Mouse (Mus musculus): ENCODE results near the gene Phlda1.
A peak's percentile ranks its signal among the peaks of the same experiment; 100 is the strongest.

Phlda1 gene

DNA sequence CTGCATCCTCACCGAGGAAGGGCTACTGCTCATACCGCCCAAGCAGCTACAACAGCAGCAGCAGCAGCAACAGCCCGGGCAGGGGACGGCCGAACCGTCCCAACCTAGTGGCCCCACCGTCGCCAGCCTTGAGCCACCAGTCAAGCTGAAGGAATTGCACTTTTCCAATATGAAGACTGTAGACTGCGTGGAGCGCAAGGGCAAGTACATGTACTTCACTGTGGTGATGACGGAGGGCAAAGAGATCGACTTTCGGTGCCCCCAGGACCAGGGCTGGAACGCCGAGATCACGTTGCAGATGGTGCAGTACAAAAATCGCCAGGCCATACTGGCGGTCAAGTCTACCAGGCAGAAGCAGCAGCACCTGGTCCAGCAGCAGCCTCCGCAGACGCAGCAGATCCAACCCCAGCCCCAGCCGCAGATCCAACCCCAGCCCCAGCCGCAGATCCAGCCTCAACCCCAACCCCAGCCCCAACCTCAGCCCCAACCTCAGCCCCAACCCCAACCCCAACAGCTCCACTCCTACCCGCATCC lies 907 bp downstream of the Phlda1 start:
- DNase-seq, result peak; percentile 60

DNA sequence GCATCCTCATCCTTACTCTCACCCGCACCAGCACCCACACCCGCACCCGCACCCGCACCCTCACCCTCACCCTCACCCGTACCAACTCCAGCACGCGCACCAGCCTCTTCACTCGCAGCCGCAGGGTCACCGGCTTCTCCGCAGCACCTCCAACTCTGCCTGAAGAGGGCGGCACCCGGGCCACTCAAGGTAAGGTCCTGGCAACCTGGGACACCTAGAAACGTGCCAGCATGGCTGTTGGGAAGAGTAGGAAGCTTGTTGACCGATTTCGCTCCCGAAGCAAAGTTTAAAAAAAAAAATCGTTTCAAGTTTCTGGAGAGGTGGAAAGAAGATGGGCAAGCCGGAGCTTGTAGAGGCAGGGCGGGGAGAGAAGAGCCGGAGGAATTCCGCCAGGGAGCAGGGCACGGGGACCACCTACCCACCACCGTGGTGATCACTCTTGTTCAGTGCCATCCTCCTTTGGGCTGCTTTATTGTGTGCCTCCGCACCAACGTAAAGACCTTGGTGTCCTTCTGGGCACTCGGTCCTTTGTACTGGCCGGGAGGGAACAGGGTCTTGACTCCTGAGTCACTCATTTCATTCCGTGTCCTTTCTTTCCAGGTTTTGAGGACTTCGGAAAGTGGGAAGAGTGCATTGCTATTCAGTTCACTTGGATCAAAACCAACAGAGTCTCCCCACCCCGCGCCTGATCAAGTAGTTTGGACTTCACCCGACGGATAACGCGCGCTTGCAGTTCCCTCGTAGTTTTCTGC lies 1.6 kb downstream of the Phlda1 start:
- DNase-seq, result peak; percentile 72

DNA sequence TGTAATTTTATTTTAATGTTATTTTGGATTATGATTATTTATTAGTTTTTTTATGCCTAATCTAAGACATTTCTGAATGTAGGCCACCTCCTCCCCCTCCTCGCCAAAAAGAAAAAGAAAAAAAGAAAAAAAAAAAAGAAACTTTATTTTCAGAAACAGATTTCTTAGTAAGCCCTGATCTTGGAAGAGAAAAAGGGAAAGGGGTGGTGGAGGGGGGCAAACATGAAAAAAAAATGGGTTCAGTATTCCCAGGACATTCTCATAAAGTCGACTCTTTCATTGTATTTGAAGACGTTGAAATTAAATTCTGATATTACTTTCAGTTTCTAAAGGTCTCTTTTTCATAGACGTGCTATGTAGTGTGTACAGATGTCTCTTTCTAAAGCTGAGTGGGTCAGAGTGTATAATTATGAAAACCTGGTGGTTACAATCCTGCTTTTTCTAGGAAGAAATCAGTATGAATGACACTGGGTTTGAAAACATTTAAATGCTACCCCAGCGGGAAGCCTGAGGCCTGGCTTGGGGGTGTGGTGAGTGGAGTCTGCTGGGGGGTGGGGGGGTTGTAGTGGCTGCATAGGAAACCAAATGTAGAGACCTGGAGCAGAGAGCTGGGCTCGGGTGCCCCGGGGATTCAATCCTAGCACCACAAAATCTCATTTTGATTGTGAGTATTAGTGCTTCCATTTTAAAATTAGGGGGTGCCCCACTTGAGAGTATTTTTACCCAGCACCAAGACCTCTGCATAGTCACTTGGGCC lies 2.4 kb downstream of the Phlda1 start:
- no peak for DNase-seq

DNA sequence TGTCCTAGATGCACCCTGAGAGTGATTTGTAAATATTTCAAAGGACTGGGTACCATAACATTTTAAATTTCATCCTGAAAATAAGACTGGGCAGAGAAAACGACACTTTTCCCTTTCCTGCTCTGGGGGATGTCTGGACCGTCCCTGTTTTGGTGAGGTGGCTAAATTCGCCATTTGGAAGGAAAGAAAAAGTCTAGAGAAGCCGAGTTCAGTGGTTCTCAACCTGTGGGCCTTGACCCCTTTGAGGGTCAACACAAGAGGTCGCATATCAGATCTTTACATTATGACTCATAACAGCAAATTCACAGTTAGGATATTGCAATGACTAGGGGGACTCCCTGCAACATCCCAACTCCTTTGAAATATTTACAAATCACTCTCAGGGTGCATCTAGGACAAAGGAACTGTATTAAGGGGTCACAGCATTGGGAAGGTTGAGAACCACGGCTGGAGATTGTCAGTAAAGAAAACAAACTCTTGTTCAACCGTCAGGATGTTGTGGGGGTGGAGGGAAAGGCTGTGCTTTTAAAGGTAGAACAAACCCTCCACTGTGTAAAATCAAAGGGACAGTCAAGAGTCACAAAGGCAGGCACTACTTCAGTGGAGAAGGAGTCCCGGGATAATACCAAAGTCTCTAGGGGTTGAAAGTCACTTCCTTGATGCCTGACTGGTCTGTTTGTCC lies 3.2 kb downstream of the Phlda1 start:
- no peak for DNase-seq

DNA sequence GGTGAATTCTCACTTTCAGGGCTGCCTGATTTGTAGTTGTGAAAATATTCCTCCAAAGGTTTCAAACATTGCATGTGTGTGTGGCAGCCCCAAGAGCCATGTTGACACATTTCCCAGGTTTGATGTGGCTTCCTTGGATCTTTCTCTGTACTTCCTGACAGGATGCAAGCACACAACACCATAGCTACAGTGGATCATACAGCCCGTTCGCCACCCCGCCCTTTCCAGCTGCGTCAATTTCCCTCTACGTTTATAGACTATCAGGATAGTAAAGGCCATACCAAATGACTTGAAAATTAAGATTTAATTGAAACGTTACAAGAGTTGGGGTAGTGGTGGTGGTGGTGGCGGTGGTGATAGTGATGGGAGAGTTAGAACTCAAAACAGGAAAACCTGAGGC lies 3.9 kb downstream of the Phlda1 start:
- DNase-seq, result peak; percentile 17

DNA sequence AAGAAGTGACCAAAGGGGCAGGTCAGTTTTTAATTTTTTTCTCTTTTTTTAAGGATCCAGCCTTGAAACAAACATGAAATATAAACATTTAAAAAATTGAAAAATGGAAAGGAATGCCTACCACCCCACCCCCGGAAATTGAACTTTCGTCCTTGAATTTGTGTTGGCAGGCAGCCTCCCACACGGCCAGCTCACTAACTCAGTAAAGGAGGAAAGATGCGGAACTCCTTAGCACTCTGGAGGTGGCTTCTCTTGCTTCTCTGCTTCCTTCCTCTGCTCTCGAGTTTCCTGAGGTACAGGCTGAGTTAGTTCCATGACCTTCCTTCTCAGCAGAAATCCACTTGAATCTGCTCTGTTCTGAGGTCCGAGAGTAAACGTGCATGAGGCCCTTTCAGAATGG lies 4.7 kb downstream of the Phlda1 start:
- peak; percentile 22 for DNase-seq

DNA sequence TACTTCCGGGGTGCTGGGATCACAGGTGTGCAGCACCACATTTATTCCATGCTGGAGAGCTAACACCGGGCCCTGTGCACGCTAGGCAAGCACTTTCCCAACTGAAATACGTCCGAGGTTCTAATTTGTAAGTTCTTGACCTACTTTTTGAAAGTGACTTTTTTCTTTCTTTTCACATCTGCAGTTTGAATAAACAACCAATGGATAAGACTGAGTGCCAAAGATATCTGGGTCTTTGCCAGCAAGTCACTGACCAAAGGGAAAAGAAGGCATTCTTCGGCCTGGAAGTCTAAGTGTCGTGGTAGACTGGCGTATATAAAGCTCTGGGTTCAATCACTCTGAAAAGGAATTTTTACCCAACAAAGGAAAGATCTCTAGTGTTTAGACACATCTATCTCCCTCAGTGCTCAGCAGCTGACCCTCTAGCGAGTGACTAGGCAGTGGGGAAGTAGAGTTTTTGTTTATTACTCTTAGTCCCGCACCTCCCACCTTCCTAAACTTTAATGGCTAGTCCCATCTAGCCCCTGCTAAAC lies 6.0 kb downstream of the Phlda1 start:
- peak; percentile 70 for DNase-seq

DNA sequence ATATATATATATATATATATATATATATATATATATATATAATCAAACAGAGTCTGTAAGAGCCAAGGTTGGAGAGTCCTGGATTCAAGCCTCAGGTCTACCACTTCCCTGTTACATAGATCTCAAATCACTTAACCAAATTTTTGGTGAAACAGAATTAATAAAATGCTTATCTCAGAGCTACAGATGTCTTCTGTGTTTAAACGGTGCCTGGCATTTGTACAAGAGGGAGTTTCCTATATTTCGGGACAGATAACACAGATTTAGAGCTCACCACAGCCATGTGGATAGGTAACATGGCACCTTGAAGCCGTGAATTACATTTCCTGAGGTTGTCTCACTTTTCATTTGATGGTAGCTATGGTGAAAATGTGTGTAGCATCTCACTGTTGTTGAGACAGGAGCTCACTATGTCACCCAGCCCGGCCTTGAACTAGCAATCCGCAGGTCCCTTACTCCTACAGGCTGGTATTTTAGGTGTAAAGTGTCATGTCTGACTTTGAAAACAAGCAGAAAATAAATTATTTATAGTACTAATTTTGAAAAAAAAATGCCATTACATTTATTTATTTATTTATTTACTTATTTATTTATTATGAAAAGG lies 8.3 kb downstream of the Phlda1 start:
- no peak for DNase-seq

DNA sequence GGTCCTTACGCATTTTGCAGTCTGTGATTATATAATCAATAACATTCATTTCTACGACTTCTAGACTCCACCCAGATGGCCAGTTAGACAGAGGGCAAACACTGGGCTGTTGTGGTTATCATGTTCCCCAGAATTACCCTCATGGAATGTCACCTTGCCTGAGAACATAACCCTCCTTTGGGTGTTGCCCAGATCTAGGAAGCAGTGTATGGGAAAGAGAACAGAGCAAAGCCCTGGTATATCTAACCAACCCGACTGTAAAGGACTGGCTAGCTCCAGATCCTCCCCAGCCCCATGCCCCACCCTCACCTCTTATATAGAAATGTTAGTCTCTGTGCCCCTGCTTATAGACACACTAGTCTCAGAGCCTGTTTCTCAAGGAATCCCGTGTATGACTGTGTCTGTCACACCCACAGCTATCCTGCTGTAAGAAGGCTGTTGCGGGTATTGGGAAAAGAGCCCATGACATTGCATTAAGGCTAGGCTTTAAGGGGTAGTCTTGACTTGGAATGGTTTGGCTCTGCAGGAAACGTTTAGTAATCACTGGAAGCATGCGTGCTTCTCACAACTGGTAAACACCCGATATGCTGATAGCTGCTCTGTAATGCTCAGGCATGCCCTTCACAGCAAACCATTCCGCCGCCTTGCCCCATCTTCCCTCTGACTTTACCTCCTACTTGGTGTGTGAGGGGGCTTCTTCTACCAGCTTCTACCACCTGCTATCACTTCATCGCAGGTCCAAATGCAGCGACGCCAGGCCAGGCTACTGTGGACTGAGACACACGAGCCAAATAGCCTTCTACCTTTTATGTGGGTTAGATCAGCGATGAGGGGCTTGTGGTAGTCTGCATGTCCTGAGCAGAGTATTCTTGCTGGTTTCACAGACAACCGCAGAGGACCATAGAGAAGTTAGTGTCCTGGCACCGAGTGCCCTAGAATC lies 9.3 kb downstream of the Phlda1 start:
- DNase-seq, result no peak

DNA sequence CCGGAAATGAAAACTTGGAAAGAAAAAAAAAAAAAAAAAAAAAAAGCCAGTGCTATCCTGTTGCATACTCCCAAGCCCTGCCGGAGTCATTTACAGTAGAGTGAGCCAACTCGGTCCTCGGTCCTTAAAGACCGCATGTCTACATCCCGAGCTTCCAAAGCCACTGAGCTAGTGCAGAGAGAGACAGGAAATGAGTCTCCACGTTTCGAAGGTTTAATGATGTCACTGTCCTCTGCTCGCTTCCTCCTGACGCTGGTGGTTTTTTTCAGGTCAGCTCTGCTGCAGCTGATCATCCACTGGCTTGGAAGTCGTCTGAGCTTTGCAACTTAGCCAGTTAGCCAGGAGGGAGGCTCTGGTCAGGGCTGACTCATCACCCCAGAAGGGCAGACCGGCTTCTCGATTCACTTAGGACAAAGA lies 10.1 kb downstream of the Phlda1 start:
- peak; percentile 33 for DNase-seq

DNA sequence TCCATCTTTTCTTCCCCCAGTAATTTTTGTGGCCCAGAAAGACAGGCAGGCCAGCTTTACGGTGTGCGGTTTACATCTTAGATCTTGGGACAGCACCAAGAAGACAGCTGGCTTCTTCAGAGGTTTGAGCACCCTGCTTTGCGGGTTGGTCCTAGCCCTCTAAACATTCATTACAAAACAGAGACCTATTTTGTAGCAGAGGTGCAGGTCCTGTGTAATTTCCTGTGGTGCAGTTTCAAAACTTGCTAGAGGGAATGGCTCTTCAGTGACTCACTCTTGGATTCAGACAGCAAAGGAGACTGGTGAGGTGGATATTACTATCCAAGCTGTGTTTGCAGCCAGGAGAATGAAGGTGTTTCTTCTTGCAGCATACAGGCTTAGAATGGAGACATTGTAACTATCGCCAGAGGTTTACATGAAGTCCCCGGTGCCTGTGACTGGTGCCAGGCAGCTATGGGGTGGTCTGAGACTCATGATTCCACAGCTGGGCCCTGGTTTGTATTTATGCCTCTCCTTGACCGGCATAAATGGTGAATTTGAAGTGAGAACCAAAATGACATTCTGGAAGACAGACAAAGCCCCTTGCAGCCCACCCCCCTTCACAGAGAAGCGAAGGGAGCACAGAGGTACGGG lies 10.8 kb downstream of the Phlda1 start:
- no peak for DNase-seq

DNA sequence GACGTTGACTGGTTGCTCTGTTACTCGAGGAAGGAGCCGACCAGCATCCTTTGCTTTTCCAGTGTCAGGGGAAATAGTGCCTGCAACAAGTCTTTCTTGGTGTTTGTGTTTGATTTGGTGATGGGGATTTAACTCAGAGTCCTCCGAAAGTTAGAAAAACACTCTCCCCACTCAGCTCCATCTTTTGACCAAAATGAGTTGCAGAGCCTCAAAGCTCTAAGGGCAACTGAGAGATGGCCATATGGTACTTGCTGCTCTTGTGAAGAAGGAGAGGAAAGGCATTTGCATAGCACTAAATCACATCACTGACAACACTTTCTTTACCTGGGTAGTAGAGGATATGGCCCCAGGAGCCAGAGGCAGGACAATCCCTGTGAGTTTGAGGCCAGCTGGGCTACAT lies 12.3 kb downstream of the Phlda1 start:
- DNase-seq, result no peak

DNA sequence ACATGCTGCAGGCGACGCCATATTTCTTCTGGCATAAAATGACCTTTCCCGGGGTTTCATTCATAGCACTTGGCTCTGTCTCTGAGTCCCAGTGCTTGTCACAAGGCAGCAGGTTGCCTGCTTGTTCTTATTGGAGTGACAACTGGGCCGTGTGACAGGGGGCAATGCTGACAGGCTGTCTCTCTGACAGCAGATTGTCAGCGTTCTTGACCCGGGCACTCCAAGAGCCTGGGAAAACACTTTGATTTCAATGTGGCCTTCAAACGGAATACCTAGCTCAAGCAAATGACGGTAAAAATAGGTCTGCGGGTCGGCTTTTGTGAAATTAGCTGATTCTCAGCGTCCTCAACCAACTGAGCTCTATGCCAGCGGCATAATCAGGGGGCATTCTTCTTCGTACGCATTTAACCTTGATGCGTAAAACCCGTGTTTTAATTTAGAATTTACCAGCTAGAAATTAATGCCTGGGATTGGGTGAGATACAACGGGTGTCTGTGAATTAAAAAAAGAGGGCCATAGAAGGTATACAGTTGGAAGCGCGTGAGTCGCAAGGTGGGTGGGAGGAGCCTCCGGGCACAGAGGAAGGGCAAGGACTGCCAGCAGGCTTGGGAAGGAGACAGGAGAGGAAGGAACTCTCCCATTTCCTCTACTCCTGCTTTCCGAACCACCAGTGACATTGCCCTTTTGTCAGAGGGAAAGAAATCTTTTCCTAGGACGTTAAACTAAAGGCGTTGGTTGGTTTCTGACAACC lies 13.7 kb downstream of the Phlda1 start:
- DNase-seq, result no peak

DNA sequence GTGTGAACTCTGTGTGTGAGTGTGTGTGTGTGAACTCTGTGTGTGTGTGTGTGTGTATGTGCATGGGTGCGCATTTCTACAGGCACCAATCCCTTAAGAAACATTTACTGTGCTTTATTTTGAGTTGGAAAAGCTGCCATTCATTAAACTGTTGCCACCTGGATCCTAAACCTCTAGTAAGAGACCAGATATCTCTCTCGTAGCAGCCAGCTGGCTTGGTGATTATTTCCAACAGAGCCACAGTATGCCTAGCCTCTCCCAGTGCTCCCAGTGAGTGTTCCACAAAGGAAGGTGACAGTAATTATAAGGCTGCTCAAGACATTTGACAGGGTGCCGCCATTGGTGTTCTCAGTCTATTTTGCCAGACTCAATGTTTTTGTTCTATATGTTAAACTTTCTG lies 14.5 kb downstream of the Phlda1 start:
- DNase-seq, result no peak

DNA sequence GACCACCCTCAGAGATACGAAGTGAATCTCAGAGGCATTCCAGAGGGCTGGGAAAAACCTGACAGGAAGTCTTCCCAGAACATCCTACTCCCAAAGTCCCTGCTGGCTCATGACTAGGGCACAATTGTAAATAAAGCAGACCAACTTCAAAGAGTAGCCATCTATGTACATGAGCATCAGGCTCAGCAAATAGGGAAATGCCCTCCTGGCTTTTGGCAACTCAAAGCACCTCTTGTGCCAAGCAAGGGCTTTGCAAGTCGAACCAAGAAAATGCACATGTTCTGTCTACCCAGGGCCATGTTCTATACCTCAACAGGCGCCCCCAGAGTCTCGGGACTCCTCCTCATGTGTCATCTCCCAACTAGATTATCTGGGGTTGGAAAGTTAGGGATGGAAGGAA lies 15.6 kb downstream of the Phlda1 start:
- no peak for DNase-seq

DNA sequence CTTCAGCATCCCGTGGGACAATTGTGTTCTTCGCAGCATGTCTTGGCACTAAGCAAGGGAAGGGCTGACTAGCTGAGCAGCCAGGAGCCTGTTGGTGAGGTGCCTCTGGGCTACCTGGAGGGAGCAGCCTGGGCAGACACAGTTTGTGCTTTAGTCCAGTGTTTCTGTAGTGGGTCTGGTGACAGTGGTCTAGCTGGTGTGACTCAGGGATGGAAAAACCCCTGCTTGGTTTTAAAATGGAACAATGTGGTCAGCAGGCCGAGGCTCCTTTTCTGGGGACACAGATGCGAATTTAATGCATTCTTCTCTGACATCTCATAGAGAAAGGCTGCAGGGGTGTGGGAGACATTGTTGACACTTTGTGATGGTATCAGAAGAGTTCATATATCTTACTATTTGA lies 16.1 kb downstream of the Phlda1 start:
- no peak for DNase-seq

DNA sequence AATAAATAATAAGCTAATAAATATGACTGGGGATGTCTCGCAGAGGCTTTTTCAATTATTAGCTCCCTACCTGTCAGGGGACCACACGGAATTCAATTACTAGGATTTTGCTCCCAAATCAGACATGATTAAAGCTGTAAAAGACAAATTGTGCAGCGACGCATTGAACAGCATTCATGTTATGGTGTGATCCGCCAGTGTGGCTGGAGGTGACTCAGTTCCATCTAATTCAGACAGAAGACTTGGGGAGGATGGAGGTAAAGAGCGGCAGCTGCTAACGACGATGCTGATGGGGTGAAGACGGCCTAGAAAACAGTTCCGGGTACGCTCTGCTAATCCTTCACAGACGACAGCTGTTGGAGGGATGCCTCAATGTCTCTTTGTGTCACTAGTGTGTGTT lies 17.8 kb downstream of the Phlda1 start:
- DNase-seq, result no peak

DNA sequence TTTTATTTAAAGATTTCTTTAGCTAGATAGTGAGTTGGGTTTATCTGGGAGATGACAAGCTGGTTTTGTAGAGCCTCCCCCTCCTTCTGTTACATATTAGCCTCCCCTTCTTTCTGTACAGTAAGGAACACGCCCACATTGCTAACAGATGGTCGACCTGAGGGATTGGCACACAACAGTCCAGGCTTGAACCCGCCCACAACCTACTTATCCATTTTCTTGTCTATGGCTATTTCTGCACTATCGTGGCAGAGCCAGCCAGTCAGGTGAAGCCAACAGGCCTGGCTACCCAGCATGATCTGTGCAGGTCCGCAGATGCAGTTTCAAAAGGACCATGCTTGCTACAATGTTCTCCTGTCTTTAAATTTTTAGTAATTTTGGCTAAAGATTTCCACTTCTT lies 21.0 kb downstream of the Phlda1 start:
- no peak for DNase-seq

DNA sequence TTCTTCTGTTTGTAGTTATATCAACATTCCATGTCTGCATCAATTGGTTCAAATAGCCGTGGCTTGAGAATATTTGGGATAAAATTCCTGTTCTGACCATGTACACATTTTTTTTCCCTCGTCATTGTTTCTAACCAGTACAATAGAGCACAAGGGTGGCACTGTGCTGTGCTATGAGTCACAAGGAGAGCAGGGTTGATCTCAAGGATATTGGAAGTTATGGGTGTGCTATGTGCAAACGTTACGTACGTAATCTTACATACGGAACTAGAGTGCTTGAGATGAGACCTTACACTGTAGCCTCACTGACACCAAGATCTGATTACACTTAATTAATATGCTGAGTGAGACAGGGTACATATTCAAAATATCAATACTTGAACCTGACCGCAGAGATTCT lies 21.5 kb downstream of the Phlda1 start:
- no peak for DNase-seq

DNA sequence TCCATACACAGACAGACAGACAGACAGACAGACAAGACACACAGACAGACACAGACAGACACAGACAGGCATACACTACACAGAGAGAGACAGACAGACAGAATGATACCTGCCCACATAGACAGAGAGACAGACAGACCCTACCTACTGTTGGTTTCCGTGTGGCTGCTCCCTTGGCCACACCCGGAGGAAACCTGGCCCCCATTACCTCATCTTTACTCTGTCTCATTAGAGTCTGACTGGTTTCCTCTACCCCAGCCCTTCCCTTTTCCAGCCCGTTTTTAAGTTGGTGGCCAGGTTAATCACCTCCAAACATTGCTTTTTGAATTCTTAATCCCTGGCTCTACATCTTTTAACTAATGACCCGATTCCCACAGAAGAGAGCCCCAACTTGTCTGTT lies 22.2 kb downstream of the Phlda1 start:
- no peak for DNase-seq

DNA sequence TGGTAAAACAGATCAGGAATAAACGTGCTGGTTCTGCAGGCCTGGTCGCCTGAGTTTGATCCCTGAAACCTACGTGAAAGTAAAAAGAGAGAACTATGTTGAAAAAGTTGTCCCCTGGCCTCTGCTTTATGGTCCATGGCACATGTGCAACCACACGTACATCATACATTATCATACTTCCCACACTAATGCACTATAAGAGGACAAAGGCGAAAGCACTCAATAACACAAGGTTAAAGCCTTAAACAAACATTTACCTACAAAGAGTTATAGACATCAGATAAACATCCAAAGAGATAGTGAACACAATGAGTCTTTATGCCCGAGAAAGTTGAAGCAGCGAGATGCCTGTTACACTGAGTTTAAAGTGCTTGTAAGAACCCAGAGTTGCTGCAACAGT lies 24.3 kb downstream of the Phlda1 start:
- DNase-seq, result no peak
